Mouse (Mus musculus): Measurements from ENCODE around the gene Gm16253. TPM values are rescaled to one million over a fixed set of nuclear protein-coding genes. Genes with fewer than 3 reads are reported as not detected.

The Gm16253 gene
- polyA plus RNA-seq, 1 experiment from 2014 or later = 1.3 TPM

DNA sequence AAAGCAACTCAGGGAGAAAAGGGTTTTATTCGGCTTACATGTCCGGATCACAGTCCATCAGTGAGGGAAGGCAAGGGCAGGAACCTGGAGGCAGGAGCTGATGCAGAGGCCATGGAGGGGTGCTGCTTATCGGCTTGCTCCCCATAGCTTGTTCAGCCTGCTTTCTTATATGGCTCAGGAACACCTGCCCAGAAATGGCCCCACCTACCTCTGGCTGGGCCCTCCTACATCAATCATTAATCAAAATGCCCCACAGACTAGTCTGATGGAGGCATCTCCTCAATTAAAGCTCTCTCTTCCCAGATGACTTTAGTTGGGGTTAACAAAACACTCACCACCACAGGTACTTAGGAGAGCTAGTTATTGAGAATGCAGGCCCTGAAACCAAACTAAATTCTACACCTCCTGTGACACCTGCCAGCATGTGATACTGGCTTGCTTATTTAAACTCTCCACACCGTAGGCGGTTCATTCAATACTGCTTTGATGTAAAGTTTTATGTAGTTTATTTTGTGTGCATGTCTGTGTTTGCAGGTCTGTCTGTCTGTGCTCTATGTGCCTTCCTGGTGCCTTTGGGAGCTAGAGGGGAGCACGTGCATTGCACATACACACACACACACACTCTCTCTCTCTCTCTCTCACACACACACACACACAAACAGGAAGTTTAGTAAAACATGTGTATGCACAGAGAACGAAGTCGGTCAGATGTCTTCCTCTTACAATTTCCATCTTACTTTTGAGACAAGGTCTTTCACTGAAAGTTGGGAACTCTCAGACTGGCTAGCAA lies 9.9 kb upstream of the Gm16253 start:
- 67% methylated on average over 8 of the region's 8 CpGs for WGBS
- H3K4me2 ChIP-seq = no peak overlapping the region
- no peaks in the 10 kb centered on the region for H3K9me3 ChIP-seq
- H3K4me3 ChIP-seq = no peak overlapping the region
- H3K9ac ChIP-seq = no peak overlapping the region
- no peaks in the 10 kb centered on the region for H3K27me3 ChIP-seq
- ATAC-seq (ENCODE audit: borderline replicate concordance, extremely low read depth, low FRiP score, low TSS enrichment) = no peak
- H3K4me1 ChIP-seq = peaks cover 41% of the 10 kb centered on the region
- peak overlapping the region; percentile 52; the same call in 1 of the 2 replicates for H3K27ac ChIP-seq
- H3K36me3 ChIP-seq = no peaks in the 10 kb centered on the region

DNA sequence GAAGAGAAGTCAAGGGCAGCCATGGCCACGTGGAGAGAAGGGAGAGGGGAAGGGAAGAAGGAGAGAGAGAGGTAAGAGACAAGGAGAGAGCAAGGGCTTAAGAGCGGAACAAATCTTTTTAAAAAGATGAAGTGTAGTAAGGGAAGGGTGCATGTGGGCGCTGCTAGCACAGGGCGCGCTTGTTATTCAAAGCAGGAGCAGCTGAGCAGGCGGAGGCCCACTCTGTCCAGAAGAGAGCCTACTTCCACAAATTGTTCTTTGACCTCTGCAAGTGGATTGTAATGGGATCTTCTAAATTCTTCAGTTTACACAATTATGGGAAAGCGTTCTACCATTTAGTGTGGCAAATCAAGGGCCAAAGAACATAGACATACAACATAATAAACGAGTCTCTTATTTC lies 8.2 kb upstream of the Gm16253 start:
- no peaks in the 10 kb centered on the region for H3K27me3 ChIP-seq
- H3K27ac ChIP-seq = peak overlapping the region; percentile 34; the same call in 1 of the 2 replicates
- ATAC-seq (ENCODE audit: borderline replicate concordance, extremely low read depth, low FRiP score, low TSS enrichment) = no peak
- H3K9me3 ChIP-seq = no peaks in the 10 kb centered on the region
- H3K4me3 ChIP-seq = no peak overlapping the region
- H3K4me2 ChIP-seq = no peak overlapping the region
- H3K36me3 ChIP-seq = no peaks in the 10 kb centered on the region
- no peak overlapping the region for H3K9ac ChIP-seq
- H3K4me1 ChIP-seq = peaks cover 30% of the 10 kb centered on the region
- 74% methylated on average over 8 of the region's 8 CpGs for WGBS

DNA sequence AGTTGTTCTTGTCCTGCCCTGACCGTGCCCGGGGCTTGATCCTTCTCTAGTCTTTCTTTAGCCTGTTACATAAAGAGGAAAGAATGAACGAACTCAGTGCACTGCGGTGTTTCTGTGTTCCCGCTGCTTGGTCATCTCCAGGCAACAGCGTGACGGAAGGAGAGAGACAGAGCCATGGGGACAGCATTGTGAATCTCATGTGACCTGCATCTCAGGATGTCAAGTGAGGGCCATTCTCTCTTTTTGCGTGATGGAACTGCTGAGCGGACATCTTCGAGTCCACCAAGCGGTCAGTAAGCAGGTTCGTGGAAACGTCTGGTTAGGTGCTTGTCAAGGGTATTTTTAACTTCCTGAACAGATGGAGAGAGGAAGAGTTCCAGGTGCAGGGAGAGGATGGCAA lies 7.3 kb upstream of the Gm16253 start:
- Histone ChIP-seq H3K36me3 (no peaks in the 10 kb centered on the region), H3K9ac (no peak overlapping the region), H3K4me1 (peaks cover 25% of the 10 kb centered on the region), H3K4me2 (no peak overlapping the region), H3K4me3 (no peak overlapping the region), H3K27ac (no peak overlapping the region), H3K27me3 (no peaks in the 10 kb centered on the region), H3K9me3 (no peaks in the 10 kb centered on the region)
- WGBS = 87% methylated on average over 13 of the region's 13 CpGs
- no peak for ATAC-seq (ENCODE audit: borderline replicate concordance, extremely low read depth, low FRiP score, low TSS enrichment)

DNA sequence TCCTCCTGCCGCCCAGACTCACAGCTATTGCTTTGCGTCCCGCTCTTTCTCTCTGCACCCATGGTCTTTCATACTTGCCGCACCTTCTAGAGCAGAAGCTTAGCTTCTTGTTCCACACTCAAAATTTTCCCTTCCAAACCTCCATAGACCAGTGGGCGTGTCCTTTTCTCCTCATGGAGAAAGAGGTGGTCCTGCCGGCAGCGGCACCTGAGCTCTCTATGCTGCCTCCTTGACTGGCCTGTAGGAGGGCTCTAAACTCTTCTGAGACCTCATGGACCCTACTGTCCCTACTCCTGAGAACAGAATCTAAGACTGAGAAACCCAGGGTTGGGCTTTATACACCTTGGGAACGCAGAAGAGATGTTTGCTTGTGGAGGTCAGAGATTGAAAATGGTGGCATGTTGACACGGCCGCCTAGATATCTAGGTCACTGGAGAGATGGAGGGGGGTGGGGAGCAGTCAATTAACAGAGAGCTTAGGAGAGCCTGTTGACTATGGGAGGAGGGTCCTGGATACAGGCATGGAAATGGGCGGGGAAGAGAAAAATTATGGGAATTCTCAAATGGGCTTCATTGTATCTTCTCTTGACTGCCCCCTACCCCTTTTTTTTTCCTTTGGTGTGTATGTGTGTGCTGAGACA lies 6.7 kb upstream of the Gm16253 start:
- Histone ChIP-seq H3K4me3 (no peak overlapping the region), H3K27ac (0 out of 2 replicates have a peak overlapping the region, but pooled peaks have one; percentile 37)
- WGBS = 79% methylated on average over 11 of the region's 11 CpGs

DNA sequence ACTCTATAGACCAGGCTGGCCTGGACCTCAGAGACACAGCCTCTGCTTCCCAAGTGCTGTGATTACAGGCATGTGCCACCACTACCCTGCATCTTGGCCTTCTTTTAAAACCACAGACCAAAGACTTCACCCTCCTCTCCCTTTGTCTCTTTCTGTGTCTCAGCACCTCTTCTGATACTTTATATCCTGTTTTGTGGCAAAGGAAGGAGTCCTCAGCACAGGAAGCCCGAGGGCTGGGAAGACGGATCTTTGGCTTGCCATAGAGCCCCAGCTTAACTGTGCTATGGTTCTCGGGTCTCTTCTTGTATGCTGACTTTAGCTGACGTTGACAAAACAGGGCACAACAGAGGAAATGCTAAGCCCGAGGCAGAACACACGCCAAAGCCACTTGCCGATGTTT lies 6.1 kb upstream of the Gm16253 start:
- Histone ChIP-seq H3K27me3 (no peaks in the 10 kb centered on the region), H3K36me3 (no peaks in the 10 kb centered on the region), H3K4me2 (no peak overlapping the region), H3K4me3 (no peak overlapping the region), H3K9me3 (no peaks in the 10 kb centered on the region), H3K27ac (peak overlapping the region; percentile 37; the same call in 1 of the 2 replicates), H3K9ac (no peak overlapping the region), H3K4me1 (peaks cover 21% of the 10 kb centered on the region)
- WGBS = 58% methylated on average over 7 of the region's 7 CpGs
- ATAC-seq (ENCODE audit: borderline replicate concordance, extremely low read depth, low FRiP score, low TSS enrichment) = no peak

More for the DNA sequence above, 6.7 kb upstream of the Gm16253 start:
- ATAC-seq (ENCODE audit: borderline replicate concordance, extremely low read depth, low FRiP score, low TSS enrichment) = no peak
- peaks cover 19% of the 10 kb centered on the region for H3K4me1 ChIP-seq
- no peaks in the 10 kb centered on the region for H3K27me3 ChIP-seq
- H3K9ac ChIP-seq = no peak overlapping the region
- no peak overlapping the region for H3K4me2 ChIP-seq
- H3K9me3 ChIP-seq = no peaks in the 10 kb centered on the region
- no peaks in the 10 kb centered on the region for H3K36me3 ChIP-seq

DNA sequence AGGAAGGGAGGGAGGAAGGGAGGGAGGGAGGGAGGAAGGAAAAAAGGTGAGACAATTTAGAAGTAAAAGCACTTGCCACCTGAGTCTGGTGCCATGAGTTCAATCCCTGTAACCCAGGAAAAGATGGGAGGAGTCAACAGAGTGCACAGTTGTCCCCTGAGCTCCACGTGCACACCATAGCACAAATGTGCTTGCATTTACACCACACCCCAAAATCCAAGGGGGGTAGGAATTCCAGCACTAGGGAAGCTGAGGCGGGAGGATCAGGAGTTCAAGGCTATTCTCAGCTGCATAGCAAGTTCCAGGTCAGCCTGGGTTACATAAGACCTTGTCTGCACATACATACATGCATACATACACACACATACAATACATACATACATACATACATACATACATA lies 5.4 kb upstream of the Gm16253 start:
- H3K27me3 ChIP-seq = no peaks in the 10 kb centered on the region
- H3K4me1 ChIP-seq = peaks cover 28% of the 10 kb centered on the region
- H3K9ac ChIP-seq = no peak overlapping the region
- no peaks in the 10 kb centered on the region for H3K9me3 ChIP-seq
- no peak for ATAC-seq (ENCODE audit: borderline replicate concordance, extremely low read depth, low FRiP score, low TSS enrichment)
- no peak overlapping the region for H3K4me3 ChIP-seq
- no peak overlapping the region for H3K4me2 ChIP-seq
- no peaks in the 10 kb centered on the region for H3K36me3 ChIP-seq
- 74% methylated on average over 2 of the region's 2 CpGs for WGBS
- peak overlapping the region; percentile 52; the same call in 1 of the 2 replicates for H3K27ac ChIP-seq

DNA sequence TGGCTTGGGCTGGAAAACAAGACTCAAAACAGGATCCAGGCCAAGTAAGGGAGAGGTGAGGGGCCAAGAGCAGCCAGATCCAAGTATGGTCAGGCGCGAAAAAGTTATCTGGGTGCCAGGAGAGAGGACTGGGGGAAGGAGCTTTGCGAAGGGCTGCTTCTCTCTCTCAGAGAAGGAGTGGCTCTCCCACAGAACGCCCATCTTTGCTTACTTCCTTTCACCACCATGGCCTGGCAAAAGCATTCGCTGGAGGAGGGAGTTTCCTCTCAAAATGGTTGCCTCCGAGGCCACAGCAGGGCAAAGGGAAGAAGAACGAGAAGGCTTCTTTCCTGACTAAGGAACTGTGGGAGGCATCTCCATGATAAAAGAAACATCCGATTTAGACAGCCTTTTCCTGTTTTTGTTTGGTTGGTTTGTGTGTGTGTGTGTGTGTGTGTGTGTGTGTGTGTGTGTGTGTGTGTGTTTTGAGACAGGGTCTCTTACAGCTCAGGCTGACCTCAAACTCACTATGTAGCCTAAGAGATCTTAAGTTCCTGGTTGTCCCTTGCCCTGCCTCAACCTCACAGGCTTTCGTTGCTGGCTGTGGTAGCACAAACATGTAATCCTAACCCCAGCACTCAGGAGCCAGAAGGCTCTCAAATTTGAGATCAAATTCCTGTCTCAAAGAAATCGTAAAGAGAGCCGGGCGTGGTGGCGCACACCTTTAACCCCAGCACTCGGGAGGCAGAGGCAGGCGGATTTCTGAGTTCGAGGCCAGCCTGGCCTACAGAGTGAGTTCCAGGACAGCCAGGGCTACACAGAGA lies 4.7 kb upstream of the Gm16253 start:
- no peaks in the 10 kb centered on the region for H3K27me3 ChIP-seq
- peaks cover 34% of the 10 kb centered on the region for H3K4me1 ChIP-seq
- H3K36me3 ChIP-seq = no peaks in the 10 kb centered on the region
- H3K9ac ChIP-seq = no peak overlapping the region
- no peak for ATAC-seq (ENCODE audit: borderline replicate concordance, extremely low read depth, low FRiP score, low TSS enrichment)
- H3K4me2 ChIP-seq = no peak overlapping the region
- H3K27ac ChIP-seq = peak overlapping the region; percentile 52; the same call in 1 of the 2 replicates
- WGBS = 70% methylated on average over 16 of the region's 16 CpGs
- H3K9me3 ChIP-seq = no peaks in the 10 kb centered on the region
- no peak overlapping the region for H3K4me3 ChIP-seq

DNA sequence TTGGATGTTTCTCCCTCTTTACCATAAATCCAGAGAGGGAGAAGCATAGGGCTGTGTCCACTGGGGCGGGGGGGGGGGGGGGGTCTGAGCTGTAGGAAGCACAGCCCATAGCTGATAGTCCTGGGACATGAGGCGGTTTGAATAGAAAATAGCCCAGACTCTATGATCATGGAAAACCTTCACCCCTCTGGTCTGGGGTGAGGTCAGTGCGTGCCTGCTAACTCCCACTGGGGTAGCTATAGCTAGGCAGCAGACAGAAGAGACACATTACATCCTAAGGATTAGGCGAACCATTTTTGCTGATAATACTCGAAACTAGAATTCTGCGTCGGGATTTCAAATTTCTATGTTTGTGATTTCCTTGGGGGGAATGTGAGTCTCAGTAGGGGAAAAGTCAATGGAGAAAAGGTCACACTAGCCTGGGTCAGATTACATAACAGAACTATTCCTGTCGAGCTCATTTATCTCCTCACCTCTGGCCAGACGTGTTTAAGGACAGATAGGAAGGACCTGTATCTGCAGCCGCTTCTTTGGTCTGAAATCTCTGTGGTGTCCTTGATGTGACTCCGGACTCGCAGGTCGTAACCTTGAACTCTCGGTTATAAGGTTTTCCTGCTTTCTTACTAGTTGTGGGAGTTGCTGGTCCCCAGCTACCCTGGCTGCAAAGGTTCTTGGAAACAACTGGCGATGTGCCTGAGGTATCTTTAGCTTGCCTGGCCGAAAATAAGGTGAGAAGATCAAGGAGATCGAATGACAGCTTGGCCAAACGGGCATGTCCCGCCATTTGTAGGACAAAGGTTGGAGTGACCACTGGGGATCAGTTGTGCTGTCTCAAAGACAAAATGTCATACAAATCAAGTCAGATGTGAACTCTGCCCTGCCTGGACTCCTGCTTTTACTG lies 2.9 kb upstream of the Gm16253 start:
- no peak for ATAC-seq (ENCODE audit: borderline replicate concordance, extremely low read depth, low FRiP score, low TSS enrichment)
- no peaks in the 10 kb centered on the region for H3K9me3 ChIP-seq
- no peaks in the 10 kb centered on the region for H3K27me3 ChIP-seq
- H3K27ac ChIP-seq = no peak overlapping the region
- H3K4me2 ChIP-seq = no peak overlapping the region
- no peak overlapping the region for H3K9ac ChIP-seq
- peaks cover 38% of the 10 kb centered on the region for H3K4me1 ChIP-seq
- no peak overlapping the region for H3K4me3 ChIP-seq
- no peaks in the 10 kb centered on the region for H3K36me3 ChIP-seq
- WGBS = 67% methylated on average over 18 of the region's 19 CpGs

DNA sequence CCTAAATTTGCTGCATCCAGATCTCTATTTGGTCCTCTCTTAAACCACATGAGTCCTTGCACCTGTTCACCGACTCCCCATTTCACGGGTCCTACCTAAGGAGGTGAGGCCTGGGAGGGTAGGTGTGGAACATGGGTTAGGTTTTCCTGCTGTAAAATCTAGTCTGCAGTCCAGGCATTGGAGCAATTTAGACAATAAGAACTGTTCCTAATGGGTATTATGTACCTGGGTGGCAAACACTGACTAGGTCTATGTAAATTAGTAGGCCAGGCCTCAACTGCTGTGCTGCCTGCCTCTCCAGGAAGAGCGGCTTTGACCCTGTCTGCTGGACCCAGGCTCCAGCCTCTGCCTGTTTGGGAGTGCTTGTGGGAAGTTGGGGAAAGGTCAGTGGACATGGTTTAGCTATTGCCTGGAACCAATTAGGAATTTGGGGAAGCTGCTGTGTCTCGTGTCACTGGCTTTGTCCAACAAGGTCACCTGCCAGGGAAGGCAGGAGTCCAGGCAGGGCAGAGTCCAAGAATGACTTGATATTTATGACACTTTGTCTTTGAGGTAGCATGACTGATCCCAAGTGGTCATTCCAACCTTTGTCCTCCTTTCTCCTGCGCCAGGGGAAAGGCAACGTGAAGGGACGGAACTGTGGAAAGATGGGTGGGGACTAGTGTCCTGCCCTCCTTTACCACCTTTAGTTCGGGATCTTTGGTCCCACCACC lies 1.4 kb upstream of the Gm16253 start:
- H3K27ac ChIP-seq = peak overlapping the region; percentile 96
- WGBS = 87% methylated on average over 8 of the region's 8 CpGs
- H3K4me3 ChIP-seq = no peak overlapping the region
- no peaks in the 10 kb centered on the region for H3K36me3 ChIP-seq
- no peak overlapping the region for H3K9ac ChIP-seq
- H3K4me2 ChIP-seq = no peak overlapping the region
- H3K4me1 ChIP-seq = peaks cover 36% of the 10 kb centered on the region
- H3K9me3 ChIP-seq = no peaks in the 10 kb centered on the region
- no peak for ATAC-seq (ENCODE audit: borderline replicate concordance, extremely low read depth, low FRiP score, low TSS enrichment)
- H3K27me3 ChIP-seq = no peaks in the 10 kb centered on the region

DNA sequence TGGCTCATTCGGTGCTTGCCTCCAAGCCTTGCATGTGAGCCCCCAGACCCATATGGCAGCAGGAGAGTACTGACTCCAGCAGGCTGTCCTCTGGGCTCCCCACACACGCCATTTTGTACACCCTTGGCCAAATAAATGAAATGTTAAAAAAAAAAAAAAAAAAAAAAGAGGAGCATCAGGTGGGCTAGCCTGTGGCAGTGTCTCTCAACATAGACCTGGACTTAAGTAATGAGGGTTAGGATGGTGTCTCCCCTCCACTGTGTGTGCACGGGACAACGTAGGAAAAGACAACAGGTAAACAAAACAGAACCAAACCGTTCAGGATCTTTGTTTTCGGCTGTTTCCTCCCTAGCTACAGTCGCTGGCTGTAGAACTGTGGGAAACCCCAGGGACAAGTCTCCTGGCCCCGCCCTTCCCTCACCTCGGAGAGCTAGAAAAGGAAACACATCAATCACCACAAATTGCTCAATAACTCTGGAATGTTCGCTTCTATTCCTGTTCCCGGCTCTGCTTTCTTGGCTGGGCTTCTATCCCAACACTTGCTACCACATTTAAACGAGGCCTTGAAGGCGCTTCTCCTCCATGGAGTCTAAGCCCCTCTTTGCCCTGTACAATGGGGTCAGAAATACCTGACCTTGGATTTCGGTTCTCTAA lies 652 bp upstream of the Gm16253 start:
- Histone ChIP-seq H3K4me2 (peak overlapping the region; percentile 52), H3K27me3 (no peaks in the 10 kb centered on the region), H3K9ac (peak overlapping the region; percentile 0; the same call in 1 of the 2 replicates), H3K36me3 (no peaks in the 10 kb centered on the region), H3K4me1 (peaks cover 38% of the 10 kb centered on the region), H3K27ac (peak overlapping the region; percentile 96), H3K4me3 (peak overlapping the region; percentile 18), H3K9me3 (no peaks in the 10 kb centered on the region)
- WGBS = 27% methylated on average over 14 of the region's 14 CpGs
- ATAC-seq (ENCODE audit: borderline replicate concordance, extremely low read depth, low FRiP score, low TSS enrichment) = peak; percentile 46
